Mouse (Mus musculus): Measurements from ENCODE around the gene Parg.

DNA sequence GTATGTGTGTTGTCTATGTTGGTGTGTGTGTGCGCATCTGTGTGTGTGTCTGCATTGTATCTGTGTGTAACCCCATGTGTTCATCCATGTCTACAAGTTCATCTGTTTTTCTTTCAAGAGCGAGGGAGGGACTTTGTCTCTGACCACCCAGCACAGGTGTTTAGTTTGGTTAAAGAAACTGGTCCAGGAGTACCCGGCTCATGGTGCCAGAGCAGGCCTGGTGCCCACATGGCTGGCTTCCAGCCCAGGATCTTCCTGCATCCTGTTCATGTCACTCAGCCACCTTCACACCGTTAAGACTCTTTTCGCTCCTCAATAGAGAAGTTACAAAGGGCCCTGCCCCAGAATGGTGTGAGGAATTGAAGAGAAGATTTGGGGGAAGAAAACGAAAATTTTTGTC is 134.3 kb downstream of the Parg start:
- TF ChIP-seq EP300 (IDR thresholded peaks at IDR 0.05; ENCODE audit: low read length) (no peak), USF1 (IDR thresholded peaks at IDR 0.05; ENCODE audit: low read depth, low read length) (no peak), POLR2AphosphoS2 (IDR thresholded peaks at IDR 0.05; ENCODE audit: low read depth, low read length) (no peak)
